Mouse (Mus musculus): ENCODE results near the gene Fcgr4. TPM values are rescaled to one million over a fixed set of nuclear protein-coding genes. Genes with fewer than 3 reads are reported as not detected.

Fcgr4 gene
- polyA plus RNA-seq, 1 experiment: 24.3 TPM

DNA sequence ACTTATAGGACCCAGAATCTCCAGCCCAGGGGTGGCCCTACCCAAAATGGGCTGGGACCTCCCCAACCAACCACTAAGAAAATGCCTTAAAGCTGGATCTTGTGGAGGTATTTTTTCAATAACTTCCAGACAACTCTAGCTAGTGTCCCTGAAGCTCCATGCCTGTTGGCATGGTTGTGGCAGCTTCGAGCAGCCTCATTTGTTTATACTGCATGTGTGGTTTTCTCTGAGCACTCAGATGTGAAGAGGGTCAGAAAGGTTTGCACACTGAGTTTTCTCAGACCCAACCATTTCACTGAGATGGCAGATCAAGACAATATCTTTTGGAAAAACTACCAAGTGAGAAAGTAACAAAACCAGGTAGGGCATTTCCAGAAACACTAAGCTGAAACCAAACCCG lies 36.4 kb upstream of the Fcgr4 start:
- TF ChIP-seq POLR2A (IDR thresholded peaks at IDR 0.05; ENCODE audit: borderline replicate concordance, control insufficient read depth, low read depth, low read length) (no peak), CTCF (IDR thresholded peaks at IDR 0.05; ENCODE audit: control insufficient read depth, insufficient read depth, low read length) (no peak)
- Histone ChIP-seq H3K4me3 (replicated peaks; ENCODE audit: control insufficient read depth, low read depth, low read length) (no peak overlapping the region), H3K4me1 (ENCODE audit: control insufficient read depth, insufficient read depth, low read length) (peaks cover 5% of the 10 kb centered on the region), H3K27ac (ENCODE audit: control insufficient read depth, insufficient read depth, low read depth, low read length, poor library complexity) (no peak overlapping the region)
- 72% methylated on average over 2 of the region's 2 CpGs for WGBS

- H3K27ac ChIP-seq (ENCODE audit: control insufficient read depth, insufficient read depth, low read depth, low read length, poor library complexity): no peak overlapping the region
- WGBS: 33% methylated on average over 4 of the region's 4 CpGs
Observed at GRCm38 (mm10) chr1:170983066-170983465, 35.7 kb upstream of the Fcgr4 start.

DNA sequence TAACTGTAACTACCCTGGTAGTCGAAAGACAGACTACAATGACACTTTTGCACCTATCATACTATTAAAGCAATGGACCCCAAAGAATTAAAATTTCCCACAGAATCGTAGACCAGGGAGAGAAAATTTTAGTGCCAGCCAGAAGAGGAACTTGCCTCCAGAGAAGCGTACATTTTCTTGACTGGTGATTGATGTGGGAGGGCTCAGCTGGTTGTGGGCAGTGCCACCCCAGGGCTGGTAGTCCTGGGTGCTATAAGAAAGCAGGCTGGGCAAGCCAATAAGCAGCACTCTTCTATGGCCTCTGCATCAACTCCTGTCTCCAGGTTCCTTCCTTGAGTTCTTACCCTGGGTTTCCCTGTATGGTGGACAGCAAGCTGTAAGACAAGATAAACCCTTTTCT lies 33.6 kb upstream of the Fcgr4 start:
- 31% methylated on average over 3 of the region's 3 CpGs for WGBS
- Histone ChIP-seq H3K27ac (ENCODE audit: control insufficient read depth, insufficient read depth, low read depth, low read length, poor library complexity) (no peak overlapping the region), H3K4me3 (replicated peaks; ENCODE audit: control insufficient read depth, low read depth, low read length) (no peak overlapping the region), H3K4me1 (ENCODE audit: control insufficient read depth, insufficient read depth, low read length) (no peaks in the 10 kb centered on the region; the same call in 1 of the 2 replicates)
- no peak for TF ChIP-seq CTCF (IDR thresholded peaks at IDR 0.05; ENCODE audit: control insufficient read depth, insufficient read depth, low read length)

More at GRCm38 (mm10) chr1:170983066-170983465, 35.7 kb upstream of the Fcgr4 start:
- Histone ChIP-seq H3K4me3 (replicated peaks; ENCODE audit: control insufficient read depth, low read depth, low read length) (no peak overlapping the region), H3K4me1 (ENCODE audit: control insufficient read depth, insufficient read depth, low read length) (peaks cover under 1% of the 10 kb centered on the region; the same call in 1 of the 2 replicates)
- TF ChIP-seq POLR2A (IDR thresholded peaks at IDR 0.05; ENCODE audit: borderline replicate concordance, control insufficient read depth, low read depth, low read length): no peak
- TF ChIP-seq CTCF (IDR thresholded peaks at IDR 0.05; ENCODE audit: control insufficient read depth, insufficient read depth, low read length): no peak

GRCm38 (mm10) chr1:170985861-170986260 lies 32.9 kb upstream of the Fcgr4 start:
- TF ChIP-seq POLR2A (IDR thresholded peaks at IDR 0.05; ENCODE audit: borderline replicate concordance, control insufficient read depth, low read depth, low read length): no peak
- TF ChIP-seq CTCF (IDR thresholded peaks at IDR 0.05; ENCODE audit: control insufficient read depth, insufficient read depth, low read length): no peak
- WGBS: 84% methylated on average over 5 of the region's 5 CpGs
- Histone ChIP-seq H3K27ac (ENCODE audit: control insufficient read depth, insufficient read depth, low read depth, low read length, poor library complexity) (no peak overlapping the region), H3K4me3 (replicated peaks; ENCODE audit: control insufficient read depth, low read depth, low read length) (no peak overlapping the region), H3K4me1 (ENCODE audit: control insufficient read depth, insufficient read depth, low read length) (no peaks in the 10 kb centered on the region; the same call in 1 of the 2 replicates)

DNA sequence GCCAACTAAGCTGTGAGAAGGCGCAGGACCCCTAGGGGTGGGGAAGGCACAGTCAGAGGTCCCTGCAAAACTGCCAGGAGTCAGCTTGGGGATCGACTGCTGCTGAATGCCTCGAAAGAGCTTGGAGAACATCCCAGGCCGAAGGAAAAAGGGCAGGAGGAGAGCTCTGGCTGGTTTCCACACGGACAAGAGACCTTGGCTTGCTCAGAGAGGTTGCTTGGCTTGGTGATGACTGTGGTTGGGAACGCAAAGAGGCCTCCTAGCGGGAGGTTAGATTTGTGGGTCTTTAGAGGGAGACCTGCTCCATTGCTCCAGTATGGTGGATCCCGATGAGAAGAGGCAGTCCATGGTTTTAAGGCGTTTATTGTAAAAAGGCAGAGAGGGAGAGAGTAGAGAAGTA lies 29.1 kb upstream of the Fcgr4 start:
- WGBS: 83% methylated on average over 9 of the region's 9 CpGs
- H3K4me3 ChIP-seq (replicated peaks; ENCODE audit: control insufficient read depth, low read depth, low read length): no peak overlapping the region
- H3K4me1 ChIP-seq (ENCODE audit: control insufficient read depth, insufficient read depth, low read length): peaks cover 1% of the 10 kb centered on the region
- no peak overlapping the region for H3K27ac ChIP-seq (ENCODE audit: control insufficient read depth, insufficient read depth, low read depth, low read length, poor library complexity)
- TF ChIP-seq POLR2A (IDR thresholded peaks at IDR 0.05; ENCODE audit: borderline replicate concordance, control insufficient read depth, low read depth, low read length): no peak
- no peak for TF ChIP-seq CTCF (IDR thresholded peaks at IDR 0.05; ENCODE audit: control insufficient read depth, insufficient read depth, low read length)

GRCm38 (mm10) chr1:170992550-170992949 lies 26.2 kb upstream of the Fcgr4 start:
- 24% methylated on average over 5 of the region's 5 CpGs for WGBS
- no peak overlapping the region for H3K27ac ChIP-seq (ENCODE audit: control insufficient read depth, insufficient read depth, low read depth, low read length, poor library complexity)
- TF ChIP-seq POLR2A (IDR thresholded peaks at IDR 0.05; ENCODE audit: borderline replicate concordance, control insufficient read depth, low read depth, low read length) (no peak), CTCF (IDR thresholded peaks at IDR 0.05; ENCODE audit: control insufficient read depth, insufficient read depth, low read length) (peak; percentile 44)
- H3K4me3 ChIP-seq (replicated peaks; ENCODE audit: control insufficient read depth, low read depth, low read length): no peak overlapping the region
- H3K4me1 ChIP-seq (ENCODE audit: control insufficient read depth, insufficient read depth, low read length): peaks cover 1% of the 10 kb centered on the region

DNA sequence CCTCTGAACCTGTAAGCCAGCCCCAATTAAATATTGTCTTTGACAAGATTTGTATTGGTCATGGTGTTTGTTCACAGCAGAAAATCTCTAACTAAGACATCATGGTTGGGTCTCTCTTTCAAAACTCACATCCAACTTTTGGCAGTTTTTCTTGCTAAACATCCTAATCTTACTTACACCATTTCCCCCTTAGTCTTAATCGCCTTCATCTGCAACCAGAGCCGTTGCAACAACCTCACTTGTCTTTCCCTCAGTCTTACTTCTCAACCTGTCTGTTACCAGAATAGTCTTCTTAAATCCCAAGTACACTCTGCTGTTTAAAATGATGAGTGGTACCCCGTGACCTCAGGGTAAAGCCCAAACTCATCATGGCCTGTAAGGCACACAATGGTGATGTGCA lies 22.7 kb upstream of the Fcgr4 start:
- TF ChIP-seq CTCF (IDR thresholded peaks at IDR 0.05; ENCODE audit: control insufficient read depth, insufficient read depth, low read length): no peak
- TF ChIP-seq POLR2A (IDR thresholded peaks at IDR 0.05; ENCODE audit: borderline replicate concordance, control insufficient read depth, low read depth, low read length): no peak
- no peak overlapping the region for H3K4me3 ChIP-seq (replicated peaks; ENCODE audit: control insufficient read depth, low read depth, low read length)
- no peak overlapping the region; the same call in 1 of the 2 replicates for H3K27ac ChIP-seq (ENCODE audit: control insufficient read depth, insufficient read depth, low read depth, low read length, poor library complexity)
- 37% methylated on average over 3 of the region's 3 CpGs for WGBS
- peaks cover 3% of the 10 kb centered on the region for H3K4me1 ChIP-seq (ENCODE audit: control insufficient read depth, insufficient read depth, low read length)

DNA sequence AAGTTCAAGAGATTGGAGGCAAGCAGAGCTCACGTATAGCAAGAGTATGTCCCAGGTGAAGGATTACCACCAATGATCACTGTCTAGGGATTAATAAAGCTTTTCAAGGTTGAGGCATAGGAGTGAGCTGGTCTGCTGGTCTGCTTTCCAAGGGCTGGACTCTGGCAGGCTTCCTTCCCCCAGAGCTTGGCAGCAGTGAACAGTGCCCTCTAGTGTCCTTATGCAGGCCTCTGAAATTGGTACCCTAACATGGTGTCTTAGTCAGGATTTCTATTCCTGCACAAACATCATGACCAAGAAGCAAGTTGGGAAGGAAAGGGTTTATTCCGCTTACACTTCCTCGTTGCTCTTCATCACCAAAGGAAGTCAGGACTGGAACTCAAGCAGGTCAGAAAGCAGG lies 22.0 kb upstream of the Fcgr4 start:
- 33% methylated on average over 3 of the region's 3 CpGs for WGBS
- Histone ChIP-seq H3K4me3 (replicated peaks; ENCODE audit: control insufficient read depth, low read depth, low read length) (no peak overlapping the region), H3K27ac (ENCODE audit: control insufficient read depth, insufficient read depth, low read depth, low read length, poor library complexity) (no peak overlapping the region), H3K4me1 (ENCODE audit: control insufficient read depth, insufficient read depth, low read length) (peaks cover 3% of the 10 kb centered on the region)
- TF ChIP-seq POLR2A (IDR thresholded peaks at IDR 0.05; ENCODE audit: borderline replicate concordance, control insufficient read depth, low read depth, low read length) (no peak), CTCF (IDR thresholded peaks at IDR 0.05; ENCODE audit: control insufficient read depth, insufficient read depth, low read length) (peak; percentile 83)

All from bone marrow, adult 2 months (tissue).